Mouse (Mus musculus) hematopoietic stem cell, adult 5-6 weeks (primary cell): ENCODE data around the gene Zfp708. TPM values are rescaled to one million over a fixed set of nuclear protein-coding genes. Genes with fewer than 3 reads are reported as not detected.
A peak's percentile ranks its signal among the peaks of the same experiment; 100 is the strongest.

ENCODE experiments used
- ATAC-seq, 2 experiments: fragments of 125-278 bp in 1 of 2; replicated peaks in 1 of 2; 2 replicates each; pipeline ENCODE4 v1.8.0; 2016 to 2017; ENCODE audit warnings: inconsistent platforms in 2 of 2, mild to moderate bottlenecking in 2 of 2, moderate number of reproducible peaks in 2 of 2, low read depth in 1 of 2, moderate TSS enrichment in 1 of 2; ENCODE audit not compliant: low FRiP score in 2 of 2, poor library complexity in 2 of 2, severe bottlenecking in 2 of 2, insufficient read depth in 1 of 2, low TSS enrichment in 1 of 2
- total RNA-seq: library from RNA; stranded (forward); fragments of 172-1452, 232-1000 nt; gene quantifications from 2 replicates; pipeline ENCODE4 v1.2.3, GENCODE M21; 2017

The Zfp708 gene
- total RNA-seq, 1 experiment from 2014 or later = 10.3 TPM

DNA sequence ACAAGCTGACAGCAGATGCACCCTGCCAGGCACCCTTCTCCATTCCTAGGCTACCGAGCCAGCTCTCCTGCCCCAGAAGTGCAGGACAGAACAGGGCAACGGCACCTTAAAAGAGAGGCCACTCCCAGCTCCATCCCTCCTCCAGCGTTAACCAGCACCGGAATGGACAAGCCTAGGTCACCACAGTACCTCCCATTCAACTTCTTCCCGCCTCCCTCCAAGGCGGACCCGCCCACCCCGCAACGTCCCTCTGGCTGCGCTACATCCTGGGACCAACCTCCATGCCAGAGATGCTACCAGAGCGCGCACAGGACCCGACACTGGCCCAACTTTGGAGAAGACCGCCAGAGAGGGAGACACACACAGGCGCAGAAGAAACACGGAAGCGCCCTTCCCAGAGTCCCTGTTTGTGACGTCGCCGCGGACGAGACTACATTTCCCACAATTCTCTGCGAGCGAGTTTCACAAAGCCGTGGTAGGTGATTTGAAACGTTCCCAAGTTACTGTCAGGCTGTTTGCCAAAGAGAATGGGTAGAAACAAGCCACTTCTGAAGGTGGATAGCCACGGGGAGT, 36.9 kb downstream of the Zfp708 start, which contains the start of gene Zfp712:
Zfp712 (minus strand) TSS at position 385 of the 573 bp plus-strand sequence.
- peak; percentile 96 to 97 for ATAC-seq

- ATAC-seq = peak; percentile 14 to 30; a peak in 2 of 4 replicates
Observed at GRCm38 (mm10) chr13:67060161-67060785, 37.5 kb downstream of the Zfp708 start.

Other genes starting within 250 kb of the Zfp708 start
- 0.94 TPM in 1 of 2 replicates, not detected in the other for gene Gm10767, start 193.1 kb downstream of the Zfp708 start, total RNA-seq
- 5.5 and 8.1 TPM in 2 replicates for gene Zfp712, start 36.8 kb downstream of the Zfp708 start, total RNA-seq
- gene Gm28557, start 10.6 kb upstream of the Zfp708 start, total RNA-seq = 0.20 and 9.9 TPM in 2 replicates
- 0.38 and 0.89 TPM in 2 replicates for gene Rslcan18, start 18.3 kb upstream of the Zfp708 start, total RNA-seq
- gene Zfp759, start 23.7 kb upstream of the Zfp708 start, total RNA-seq = 7.3 and 8.3 TPM in 2 replicates
- 10.2 and 13.9 TPM in 2 replicates for gene Rsl1, start 75.2 kb upstream of the Zfp708 start, total RNA-seq
- 4.4 and 6.6 TPM in 2 replicates for gene Zfp455, start 96.5 kb upstream of the Zfp708 start, total RNA-seq
- 3.6 and 5.8 TPM in 2 replicates for gene Zfp458, start 180.5 kb upstream of the Zfp708 start, total RNA-seq
- gene Zfp457, start 208.5 kb upstream of the Zfp708 start, total RNA-seq = 1.5 TPM in 1 of 2 replicates, not detected in the other
- gene Zfp595, start 234.6 kb upstream of the Zfp708 start, total RNA-seq = 10.0 and 10.1 TPM in 2 replicates